Mouse (Mus musculus): Measurements from ENCODE around the gene Ntsr2. TPM values are rescaled to one million over a fixed set of nuclear protein-coding genes. Genes with fewer than 3 reads are reported as not detected.
A peak's percentile ranks its signal among the peaks of the same experiment; 100 is the strongest.
"Not testable (repeated sequence)": the region's sequence is repeated elsewhere in the genome, so short reads cannot be mapped to it uniquely, and the experiment has no call there.

Gene Ntsr2
- polyA plus RNA-seq, 1 experiment from 2014 or later, result not detected

- H3K27ac ChIP-seq (ENCODE audit: low read depth, low read length), result no peak overlapping the region
- ATAC-seq (replicated peaks; ENCODE audit: low FRiP score) (no peak), DNase-seq (ENCODE audit: low spot score) (no peak)
- no peaks in the 10 kb centered on the region for H3K27me3 ChIP-seq (ENCODE audit: control insufficient read depth, insufficient read depth, low read length)
- 85% methylated on average over 10 of the region's 10 CpGs for WGBS
- no peak overlapping the region for H3K4me2 ChIP-seq (ENCODE audit: low read depth, low read length, severe bottlenecking)
- no peak overlapping the region for H3K9ac ChIP-seq (ENCODE audit: low read length)
- no peaks in the 10 kb centered on the region for H3K36me3 ChIP-seq (ENCODE audit: control insufficient read depth, insufficient read depth, low read length)
- H3K4me1 ChIP-seq (replicated peaks; ENCODE audit: control insufficient read depth, insufficient read depth, low read length), result no peaks in the 10 kb centered on the region
- no peak overlapping the region for H3K4me3 ChIP-seq (ENCODE audit: low read depth, low read length)
- H3K9me3 ChIP-seq (ENCODE audit: control insufficient read depth, low read length), result no peaks in the 10 kb centered on the region
These were observed 8.3 kb downstream of the Ntsr2 start for GRCm38 (mm10) chr12:16661459-16661858.

- Histone ChIP-seq H3K4me3 (ENCODE audit: low read depth, low read length) (no peak overlapping the region), H3K27ac (ENCODE audit: low read depth, low read length) (no peak overlapping the region), H3K36me3 (ENCODE audit: control insufficient read depth, insufficient read depth, low read length) (no peaks in the 10 kb centered on the region), H3K9me3 (ENCODE audit: control insufficient read depth, low read length) (no peaks in the 10 kb centered on the region), H3K9ac (ENCODE audit: low read length) (no peak overlapping the region), H3K4me1 (replicated peaks; ENCODE audit: control insufficient read depth, insufficient read depth, low read length) (no peaks in the 10 kb centered on the region), H3K27me3 (ENCODE audit: control insufficient read depth, insufficient read depth, low read length) (no peaks in the 10 kb centered on the region), H3K4me2 (ENCODE audit: low read depth, low read length, severe bottlenecking) (no peak overlapping the region)
- ATAC-seq (replicated peaks; ENCODE audit: low FRiP score) (no peak), DNase-seq (ENCODE audit: low spot score) (no peak)
- 79% methylated on average over 2 of the region's 2 CpGs for WGBS
These were observed 8.8 kb downstream of the Ntsr2 start for GRCm38 (mm10) chr12:16661936-16662335.

- Histone ChIP-seq H3K27me3 (ENCODE audit: control insufficient read depth, insufficient read depth, low read length) (no peaks in the 10 kb centered on the region), H3K4me1 (replicated peaks; ENCODE audit: control insufficient read depth, insufficient read depth, low read length) (no peaks in the 10 kb centered on the region), H3K4me3 (ENCODE audit: low read depth, low read length) (no peak overlapping the region), H3K27ac (ENCODE audit: low read depth, low read length) (no peak overlapping the region), H3K4me2 (ENCODE audit: low read depth, low read length, severe bottlenecking) (no peak overlapping the region), H3K9me3 (ENCODE audit: control insufficient read depth, low read length) (no peaks in the 10 kb centered on the region), H3K36me3 (ENCODE audit: control insufficient read depth, insufficient read depth, low read length) (no peaks in the 10 kb centered on the region), H3K9ac (ENCODE audit: low read length) (no peak overlapping the region)
- no peak for DNase-seq (ENCODE audit: low spot score)
- no peak for ATAC-seq (replicated peaks; ENCODE audit: low FRiP score)
- 74% methylated on average over 6 of the region's 6 CpGs for WGBS
These were observed 9.9 kb downstream of the Ntsr2 start for GRCm38 (mm10) chr12:16662955-16663585.

DNA sequence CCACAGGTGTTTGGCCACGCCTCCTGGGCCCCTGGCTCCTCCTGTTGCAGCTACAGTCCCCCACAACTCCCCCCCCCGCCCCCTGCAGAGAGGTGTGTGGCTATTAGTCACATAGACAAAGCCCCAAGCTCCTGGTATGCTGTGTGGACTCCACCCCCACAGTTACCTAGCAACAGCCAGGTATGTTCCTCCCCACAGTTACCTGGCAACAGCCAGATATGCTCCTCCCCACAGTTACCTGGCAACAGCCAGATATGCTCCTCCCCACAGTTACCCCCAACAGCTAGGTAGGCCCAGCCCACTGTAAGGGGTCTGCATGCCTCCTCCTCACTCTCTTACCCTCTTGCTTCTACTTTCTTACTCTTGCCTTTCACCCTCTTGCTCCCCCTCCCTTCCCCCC lies 11.8 kb downstream of the Ntsr2 start:
- H3K27me3 ChIP-seq (ENCODE audit: control insufficient read depth, insufficient read depth, low read length), result no peaks in the 10 kb centered on the region
- H3K4me2 ChIP-seq (ENCODE audit: low read depth, low read length, severe bottlenecking), result no peak overlapping the region
- ATAC-seq (replicated peaks; ENCODE audit: low FRiP score) (peak; percentile 58; the same call in 1 of the 2 replicates), DNase-seq (ENCODE audit: low spot score) (peak; percentile 75)
- no peaks in the 10 kb centered on the region for H3K4me1 ChIP-seq (replicated peaks; ENCODE audit: control insufficient read depth, insufficient read depth, low read length)
- no peak overlapping the region for H3K9ac ChIP-seq (ENCODE audit: low read length)
- no peaks in the 10 kb centered on the region for H3K9me3 ChIP-seq (ENCODE audit: control insufficient read depth, low read length)
- no peak overlapping the region for H3K27ac ChIP-seq (ENCODE audit: low read depth, low read length)
- H3K4me3 ChIP-seq (ENCODE audit: low read depth, low read length), result no peak overlapping the region
- WGBS, result no CpG with 5 or more reads among the region's 2 CpGs
- H3K36me3 ChIP-seq (ENCODE audit: control insufficient read depth, insufficient read depth, low read length), result no peaks in the 10 kb centered on the region

DNA sequence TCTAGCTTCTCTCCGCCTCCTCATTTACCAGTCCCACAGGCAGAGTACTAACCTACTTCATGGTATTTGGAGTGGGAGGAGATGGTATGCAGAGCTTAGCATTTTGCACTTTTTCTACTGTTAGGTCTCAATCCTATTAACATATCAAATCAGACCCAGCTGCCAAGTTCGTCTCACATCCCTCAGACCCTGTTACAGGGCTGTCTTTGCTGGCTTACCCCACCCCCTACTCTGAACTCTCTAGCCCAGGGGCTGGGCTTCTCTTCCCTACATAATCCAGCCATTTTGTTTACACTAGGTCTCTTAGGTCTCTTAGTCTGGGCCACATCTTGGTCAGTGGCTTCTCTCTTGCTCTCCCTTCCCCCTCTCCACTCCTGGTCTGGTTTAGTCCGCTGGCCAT lies 16.0 kb downstream of the Ntsr2 start:
- H3K27ac ChIP-seq (ENCODE audit: low read depth, low read length), result no peak overlapping the region
- DNase-seq (ENCODE audit: low spot score) (no peak), ATAC-seq (replicated peaks; ENCODE audit: low FRiP score) (no peak)
- H3K9me3 ChIP-seq (ENCODE audit: control insufficient read depth, low read length), result no peaks in the 10 kb centered on the region
- no peaks in the 10 kb centered on the region for H3K36me3 ChIP-seq (ENCODE audit: control insufficient read depth, insufficient read depth, low read length)
- H3K4me1 ChIP-seq (replicated peaks; ENCODE audit: control insufficient read depth, insufficient read depth, low read length), result no peaks in the 10 kb centered on the region
- 67% methylated on average over 3 of the region's 3 CpGs for WGBS
- no peaks in the 10 kb centered on the region for H3K27me3 ChIP-seq (ENCODE audit: control insufficient read depth, insufficient read depth, low read length)
- H3K9ac ChIP-seq (ENCODE audit: low read length), result no peak overlapping the region
- no peak overlapping the region for H3K4me2 ChIP-seq (ENCODE audit: low read depth, low read length, severe bottlenecking)
- no peak overlapping the region for H3K4me3 ChIP-seq (ENCODE audit: low read depth, low read length)

DNA sequence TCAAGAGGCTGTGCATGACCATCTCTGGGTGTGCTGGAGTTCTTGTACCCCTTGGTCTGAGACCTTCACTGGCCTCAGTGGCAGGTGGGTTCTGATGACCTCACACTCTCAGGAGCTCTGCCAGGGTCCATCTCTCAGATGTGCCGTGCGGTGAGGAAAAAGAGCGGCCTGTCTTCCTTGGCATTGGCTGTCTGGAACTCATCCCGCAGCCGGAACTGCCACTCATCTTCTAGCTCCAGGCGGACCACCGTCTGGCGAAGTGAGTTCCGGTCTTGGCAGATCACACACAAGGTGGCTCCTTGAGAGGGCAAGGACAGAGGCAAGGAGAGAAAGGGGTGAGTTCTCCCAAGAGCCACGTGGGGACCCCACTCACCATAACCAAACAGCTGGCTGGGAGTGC lies 19.1 kb downstream of the Ntsr2 start:
- Histone ChIP-seq H3K36me3 (ENCODE audit: control insufficient read depth, insufficient read depth, low read length) (no peaks in the 10 kb centered on the region), H3K9ac (ENCODE audit: low read length) (no peak overlapping the region), H3K27ac (ENCODE audit: low read depth, low read length) (no peak overlapping the region), H3K4me3 (ENCODE audit: low read depth, low read length) (no peak overlapping the region), H3K4me1 (replicated peaks; ENCODE audit: control insufficient read depth, insufficient read depth, low read length) (no peaks in the 10 kb centered on the region), H3K27me3 (ENCODE audit: control insufficient read depth, insufficient read depth, low read length) (no peaks in the 10 kb centered on the region), H3K9me3 (ENCODE audit: control insufficient read depth, low read length) (no peaks in the 10 kb centered on the region), H3K4me2 (ENCODE audit: low read depth, low read length, severe bottlenecking) (no peak overlapping the region)
- ATAC-seq (replicated peaks; ENCODE audit: low FRiP score) (no peak), DNase-seq (ENCODE audit: low spot score) (no peak)
- 93% methylated on average over 10 of the region's 10 CpGs for WGBS

GRCm38 (mm10) chr12:16690631-16691030 lies 37.4 kb downstream of the Ntsr2 start:
- H3K27me3 ChIP-seq (ENCODE audit: control insufficient read depth, insufficient read depth, low read length), result no peaks in the 10 kb centered on the region
- H3K4me2 ChIP-seq (ENCODE audit: low read depth, low read length, severe bottlenecking), result no peak overlapping the region
- ATAC-seq (replicated peaks; ENCODE audit: low FRiP score) (no peak), DNase-seq (ENCODE audit: low spot score) (no peak)
- H3K4me3 ChIP-seq (ENCODE audit: low read depth, low read length), result no peak overlapping the region
- H3K4me1 ChIP-seq (replicated peaks; ENCODE audit: control insufficient read depth, insufficient read depth, low read length), result no peaks in the 10 kb centered on the region
- H3K9me3 ChIP-seq (ENCODE audit: control insufficient read depth, low read length), result no peaks in the 10 kb centered on the region
- WGBS, result 94% methylated on average over 9 of the region's 9 CpGs
- H3K9ac ChIP-seq (ENCODE audit: low read length), result no peak overlapping the region
- H3K27ac ChIP-seq (ENCODE audit: low read depth, low read length), result no peak overlapping the region
- H3K36me3 ChIP-seq (ENCODE audit: control insufficient read depth, insufficient read depth, low read length), result no peaks in the 10 kb centered on the region

DNA sequence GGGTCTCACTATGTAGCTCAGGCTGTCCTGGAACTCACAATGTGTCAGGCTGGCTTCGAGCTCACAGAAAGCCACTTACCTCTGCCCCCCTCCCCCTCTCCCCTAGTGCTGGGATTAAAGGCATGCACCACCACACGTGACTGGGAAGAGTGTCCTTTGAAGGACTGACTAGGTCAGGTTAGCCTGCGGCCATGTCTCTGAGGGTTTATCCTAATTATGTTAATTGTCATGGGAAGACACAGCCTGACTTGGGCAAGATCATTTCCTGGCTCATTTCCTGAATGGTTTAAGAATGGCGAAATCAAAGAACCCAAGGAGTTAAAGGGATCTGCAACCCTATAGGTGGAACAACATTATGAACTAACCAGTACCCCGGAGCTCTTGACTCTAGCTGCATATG lies 41.6 kb downstream of the Ntsr2 start:
- H3K9ac ChIP-seq (ENCODE audit: low read length), result no peak overlapping the region
- no peak overlapping the region for H3K27ac ChIP-seq (ENCODE audit: low read depth, low read length)
- H3K36me3 ChIP-seq (ENCODE audit: control insufficient read depth, insufficient read depth, low read length), result no peaks in the 10 kb centered on the region
- no peak for ATAC-seq (replicated peaks; ENCODE audit: low FRiP score)
- H3K4me3 ChIP-seq (ENCODE audit: low read depth, low read length), result no peak overlapping the region
- H3K27me3 ChIP-seq (ENCODE audit: control insufficient read depth, insufficient read depth, low read length), result no peaks in the 10 kb centered on the region
- DNase-seq (ENCODE audit: low spot score), result no peak
- H3K9me3 ChIP-seq (ENCODE audit: control insufficient read depth, low read length), result no peaks in the 10 kb centered on the region
- H3K4me1 ChIP-seq (replicated peaks; ENCODE audit: control insufficient read depth, insufficient read depth, low read length), result no peaks in the 10 kb centered on the region
- no peak overlapping the region for H3K4me2 ChIP-seq (ENCODE audit: low read depth, low read length, severe bottlenecking)
- 81% methylated on average over 5 of the region's 5 CpGs for WGBS

DNA sequence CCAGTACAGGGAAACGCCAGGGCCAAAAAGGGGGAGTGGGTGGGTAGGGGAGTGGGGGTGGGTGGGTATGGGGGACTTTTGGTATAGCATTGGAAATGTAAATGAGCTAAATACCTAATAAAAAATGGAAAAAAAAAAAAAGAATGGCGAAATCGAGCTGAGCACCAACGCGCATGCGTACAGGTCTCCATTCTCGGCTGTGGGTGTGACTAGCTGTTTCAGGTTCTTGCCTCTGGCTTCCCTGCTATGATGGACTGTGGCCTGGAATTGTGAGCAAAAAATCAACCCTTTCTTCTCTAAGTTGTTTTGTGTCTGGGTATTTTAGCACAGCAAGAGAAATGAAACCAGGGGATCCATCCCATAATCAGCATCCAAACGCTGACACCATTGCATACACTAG lies 42.1 kb downstream of the Ntsr2 start:
- not testable (repeated sequence) for H3K9me3 ChIP-seq (ENCODE audit: control insufficient read depth, low read length); H3K4me2 ChIP-seq (ENCODE audit: low read depth, low read length, severe bottlenecking); H3K4me1 ChIP-seq (replicated peaks; ENCODE audit: control insufficient read depth, insufficient read depth, low read length); H3K27ac ChIP-seq (ENCODE audit: low read depth, low read length); H3K27me3 ChIP-seq (ENCODE audit: control insufficient read depth, insufficient read depth, low read length); ATAC-seq (replicated peaks; ENCODE audit: low FRiP score); H3K9ac ChIP-seq (ENCODE audit: low read length); H3K36me3 ChIP-seq (ENCODE audit: control insufficient read depth, insufficient read depth, low read length); DNase-seq (ENCODE audit: low spot score); H3K4me3 ChIP-seq (ENCODE audit: low read depth, low read length)
- WGBS, result 92% methylated on average over 7 of the region's 8 CpGs
